Mouse (Mus musculus) G1E-ER4 (cell line): ENCODE results near the gene Fpgs. TPM values are rescaled to one million over a fixed set of nuclear protein-coding genes. Genes with fewer than 3 reads are reported as not detected.

Experiments used
- GATA1 ChIP-seq: IDR thresholded peaks from one replicate; pipeline ENCODE4 v1.8.0; 2012; ENCODE audit warnings: low read length, inconsistent platforms
- polyA plus RNA-seq: library from polyadenylated mRNA; stranded (reverse); fragments of >175 nt; gene quantifications from 2 replicates; pipeline ENCODE4 v1.2.3, GENCODE M21; 2012

Fpgs gene
- polyA plus RNA-seq, 1 experiment: 172 TPM

- TF ChIP-seq GATA1: no peak
Observed at GRCm38 (mm10) chr2:32644083-32644482, 59.9 kb downstream of the Fpgs start.

GRCm38 (mm10) chr2:32642813-32643212 is 61.1 kb downstream of the Fpgs start:
- no peak for TF ChIP-seq GATA1

GRCm38 (mm10) chr2:32641810-32642209 is 62.1 kb downstream of the Fpgs start:
- no peak for TF ChIP-seq GATA1

GRCm38 (mm10) chr2:32640550-32641051 is 63.3 kb downstream of the Fpgs start:
- no peak for TF ChIP-seq GATA1

GRCm38 (mm10) chr2:32639632-32640031 is 64.3 kb downstream of the Fpgs start:
- no peak for TF ChIP-seq GATA1

- no peak for TF ChIP-seq GATA1
Observed at GRCm38 (mm10) chr2:32637778-32638281, 66.1 kb downstream of the Fpgs start.

GRCm38 (mm10) chr2:32636617-32637016 is 67.3 kb downstream of the Fpgs start:
- no peak for TF ChIP-seq GATA1

GRCm38 (mm10) chr2:32634277-32635105 is 69.5 kb downstream of the Fpgs start:
- TF ChIP-seq GATA1: no peak

- no peak for TF ChIP-seq GATA1
Observed at GRCm38 (mm10) chr2:32633660-32634059, 70.3 kb downstream of the Fpgs start.

Other genes with a start within 250 kb of the Fpgs start
- 11.4 and 12.0 TPM in 2 replicates for gene Fam102a, start 168.8 kb downstream of the Fpgs start, polyA plus RNA-seq
- 7.4 and 8.5 TPM in 2 replicates for gene Dpm2, start 133.3 kb downstream of the Fpgs start, polyA plus RNA-seq
- 0.36 TPM in 1 of 2 replicates, not detected in the other for gene Pip5kl1, start 129.3 kb downstream of the Fpgs start, polyA plus RNA-seq
- gene 9430097D07Rik, start 128.5 kb downstream of the Fpgs start, polyA plus RNA-seq: not detected in 2 replicates
- 25.5 and 29.4 TPM in 2 replicates for gene St6galnac4, start 117.0 kb downstream of the Fpgs start, polyA plus RNA-seq
- gene St6galnac6, start 104.4 kb downstream of the Fpgs start, polyA plus RNA-seq: 47.5 and 58.6 TPM in 2 replicates
- 0.63 and 0.94 TPM in 2 replicates for gene Ak1, start 82.4 kb downstream of the Fpgs start, polyA plus RNA-seq
- 0.31 and 0.61 TPM in 2 replicates for gene Eng, start 57.5 kb downstream of the Fpgs start, polyA plus RNA-seq
- 76.1 and 131 TPM in 2 replicates for gene Cdk9, start 8.9 kb upstream of the Fpgs start, polyA plus RNA-seq
- gene Sh2d3c, start 16.9 kb upstream of the Fpgs start, polyA plus RNA-seq: not detected in 2 replicates
- gene 6330409D20Rik, start 36.9 kb upstream of the Fpgs start, polyA plus RNA-seq: not detected in 2 replicates
- 37.0 and 41.8 TPM in 2 replicates for gene Tor2a, start 53.1 kb upstream of the Fpgs start, polyA plus RNA-seq
- 0.02 TPM in 1 of 2 replicates, not detected in the other for gene Ttc16, start 71.5 kb upstream of the Fpgs start, polyA plus RNA-seq
- 5.8 and 7.0 TPM in 2 replicates for gene Ptrh1, start 71.6 kb upstream of the Fpgs start, polyA plus RNA-seq
- gene Cfap157, start 80.3 kb upstream of the Fpgs start, polyA plus RNA-seq: not detected in 2 replicates
- 2.3 and 2.6 TPM in 2 replicates for gene Stxbp1, start 143.1 kb upstream of the Fpgs start, polyA plus RNA-seq
- not detected in 2 replicates for gene Fam129b, start 172.0 kb upstream of the Fpgs start, polyA plus RNA-seq